Mouse (Mus musculus): ENCODE measurements around the gene Gm973.

Gm973 gene

DNA sequence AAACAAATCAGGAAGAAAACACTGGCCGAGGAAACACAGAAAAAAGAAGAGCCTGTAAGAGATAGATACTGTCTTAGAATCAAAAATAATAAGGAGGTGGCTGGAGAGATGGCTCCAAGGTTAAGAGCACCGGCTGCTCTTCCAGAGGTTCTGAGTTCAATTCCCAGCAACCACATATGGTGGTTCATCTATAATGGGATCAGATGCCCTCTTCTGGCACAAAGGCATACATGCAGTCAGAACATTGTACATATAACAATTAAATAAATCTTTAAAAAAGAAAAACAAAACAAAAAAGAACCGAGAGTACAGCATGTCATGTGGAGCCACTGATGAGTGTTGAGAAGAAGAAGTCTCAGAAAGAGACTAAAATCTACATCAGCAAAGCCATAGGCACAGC, 64.8 kb downstream of the Gm973 start:
- DNase-seq (ENCODE audit: low spot score in 2 of 2), result no peak

- peak; percentile 27 to 70 for DNase-seq (ENCODE audit: low spot score in 2 of 2)
These were observed 68.8 kb downstream of the Gm973 start for GRCm38 (mm10) chr1:59584656-59585410.

GRCm38 (mm10) chr1:59589271-59589670, 73.2 kb downstream of the Gm973 start:
- no peak for DNase-seq (ENCODE audit: low spot score in 2 of 2)

- no peak for DNase-seq (ENCODE audit: low spot score in 2 of 2)
These were observed 76.3 kb downstream of the Gm973 start for GRCm38 (mm10) chr1:59592359-59592758.

GRCm38 (mm10) chr1:59592876-59593275, 76.8 kb downstream of the Gm973 start:
- DNase-seq (ENCODE audit: low spot score in 2 of 2), result no peak

- DNase-seq (ENCODE audit: low spot score in 2 of 2), result no peak
These were observed 77.6 kb downstream of the Gm973 start for GRCm38 (mm10) chr1:59593622-59594035.

- no peak for DNase-seq (ENCODE audit: low spot score in 2 of 2)
These were observed 78.7 kb downstream of the Gm973 start for GRCm38 (mm10) chr1:59594586-59595266.

- DNase-seq (ENCODE audit: low spot score in 2 of 2), result no peak
These were observed 79.5 kb downstream of the Gm973 start for GRCm38 (mm10) chr1:59595609-59596008.

GRCm38 (mm10) chr1:59602531-59603416, 86.7 kb downstream of the Gm973 start:
- peak; percentile 31 to 35 for DNase-seq (ENCODE audit: low spot score in 2 of 2)

GRCm38 (mm10) chr1:59603417-59603712, 87.3 kb downstream of the Gm973 start:
- DNase-seq (ENCODE audit: low spot score in 2 of 2), result no peak

- DNase-seq (ENCODE audit: low spot score in 2 of 2), result no peak
These were observed 87.8 kb downstream of the Gm973 start for GRCm38 (mm10) chr1:59603893-59604292.

GRCm38 (mm10) chr1:59606479-59606878, 90.4 kb downstream of the Gm973 start:
- DNase-seq (ENCODE audit: low spot score in 2 of 2), result no peak

- no peak for DNase-seq (ENCODE audit: low spot score in 2 of 2)
These were observed 91.0 kb downstream of the Gm973 start for GRCm38 (mm10) chr1:59607071-59607470.

DNA sequence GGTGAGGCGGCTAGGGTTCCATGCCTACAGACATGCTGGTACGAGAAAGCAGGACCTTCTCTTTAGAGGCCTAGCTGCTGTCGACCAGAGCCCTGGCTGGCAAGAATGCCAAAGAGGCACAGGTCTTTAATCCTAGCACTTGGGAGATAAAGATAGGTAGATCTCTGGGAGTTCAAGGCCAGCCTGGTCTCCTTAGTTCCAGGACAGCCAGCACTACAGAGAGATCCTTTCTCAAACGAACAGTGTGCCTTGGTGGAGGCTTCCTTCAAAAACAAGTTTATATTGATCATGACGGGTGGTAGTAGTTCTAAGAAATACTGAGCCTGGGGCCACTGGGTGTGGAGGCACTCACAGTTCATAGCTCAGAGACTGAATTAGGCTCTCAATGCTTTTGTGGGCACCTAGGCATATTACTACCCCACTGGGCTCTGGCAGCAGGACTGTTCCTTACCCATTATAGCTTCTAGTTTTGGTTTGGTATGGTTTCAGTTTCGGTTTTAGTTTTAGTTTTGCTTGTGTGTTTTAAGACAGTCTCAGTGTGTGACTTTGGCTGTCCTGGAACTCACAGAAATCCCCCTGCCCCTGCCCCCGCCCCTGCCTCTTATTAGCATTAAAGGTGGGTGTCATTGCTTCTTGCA, 92.2 kb downstream of the Gm973 start:
- no peak for DNase-seq (ENCODE audit: low spot score in 2 of 2)

DNA sequence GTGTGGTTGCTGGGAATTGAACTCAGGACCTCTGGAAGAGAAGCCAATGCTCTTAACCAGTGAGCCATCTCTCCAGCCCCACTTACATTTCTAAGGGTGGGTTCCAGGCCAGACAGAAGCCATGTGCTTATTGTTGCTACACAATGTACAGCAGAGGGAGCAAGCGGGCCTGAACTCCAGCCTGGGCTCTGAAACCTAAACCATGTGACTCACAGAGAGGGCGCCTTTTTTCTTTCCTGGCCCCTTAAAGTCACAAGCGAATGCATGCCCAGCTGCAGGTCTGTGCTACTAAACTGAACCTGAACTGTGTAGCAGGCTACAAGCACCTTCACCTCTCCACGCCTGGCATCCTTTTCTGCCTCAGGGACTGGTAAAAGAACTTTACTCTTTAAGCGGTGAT, 92.9 kb downstream of the Gm973 start:
- peak; percentile 67 to 69 for DNase-seq (ENCODE audit: low spot score in 2 of 2)

DNA sequence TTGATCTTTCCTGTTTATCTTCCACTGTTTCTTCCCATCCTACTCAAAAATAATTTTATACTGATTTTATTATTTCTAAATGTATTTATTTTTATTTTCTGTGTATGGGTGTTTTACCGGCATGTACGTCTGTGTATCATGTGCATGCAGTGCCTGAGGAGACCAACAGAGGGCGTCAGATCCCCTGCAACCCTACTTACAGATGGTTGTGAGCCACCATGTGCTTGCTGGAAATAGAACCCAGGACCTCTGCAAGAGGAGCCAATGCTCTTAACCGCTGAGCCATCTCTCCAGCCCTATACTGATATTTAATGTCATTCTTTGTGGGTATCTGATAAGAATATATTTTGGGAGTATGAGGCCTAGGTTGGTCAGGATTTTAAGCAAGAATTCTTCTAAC, 93.4 kb downstream of the Gm973 start:
- DNase-seq (ENCODE audit: low spot score in 2 of 2), result no peak

DNA sequence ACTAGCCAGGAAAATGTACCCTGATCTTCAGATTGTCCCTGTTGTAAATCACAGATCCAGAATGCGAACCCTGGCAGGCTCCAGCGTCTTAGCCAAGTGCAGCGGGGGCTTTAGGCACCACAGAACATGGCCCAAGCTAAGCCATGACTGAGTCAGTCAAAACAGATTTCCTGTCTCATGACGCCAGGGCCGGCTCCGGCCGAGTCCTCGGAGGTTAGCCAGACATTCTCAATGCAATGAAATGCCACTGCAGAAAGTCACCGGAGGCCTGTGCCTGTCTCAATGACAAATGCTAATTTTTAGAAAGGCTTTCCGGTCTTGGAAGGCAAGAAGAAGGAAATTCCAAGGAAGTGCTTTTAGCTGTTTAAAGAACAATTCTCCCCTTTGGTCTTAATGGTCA, 93.8 kb downstream of the Gm973 start:
- no peak for DNase-seq (ENCODE audit: low spot score in 2 of 2)

GRCm38 (mm10) chr1:59610929-59611328, 94.9 kb downstream of the Gm973 start:
- no peak for DNase-seq (ENCODE audit: low spot score in 2 of 2)

- peak; percentile 48 to 79 for DNase-seq (ENCODE audit: low spot score in 2 of 2)
These were observed 97.7 kb downstream of the Gm973 start for GRCm38 (mm10) chr1:59613795-59614194.

- DNase-seq (ENCODE audit: low spot score in 2 of 2), result no peak
These were observed 99.0 kb downstream of the Gm973 start for GRCm38 (mm10) chr1:59615021-59615420.

DNA sequence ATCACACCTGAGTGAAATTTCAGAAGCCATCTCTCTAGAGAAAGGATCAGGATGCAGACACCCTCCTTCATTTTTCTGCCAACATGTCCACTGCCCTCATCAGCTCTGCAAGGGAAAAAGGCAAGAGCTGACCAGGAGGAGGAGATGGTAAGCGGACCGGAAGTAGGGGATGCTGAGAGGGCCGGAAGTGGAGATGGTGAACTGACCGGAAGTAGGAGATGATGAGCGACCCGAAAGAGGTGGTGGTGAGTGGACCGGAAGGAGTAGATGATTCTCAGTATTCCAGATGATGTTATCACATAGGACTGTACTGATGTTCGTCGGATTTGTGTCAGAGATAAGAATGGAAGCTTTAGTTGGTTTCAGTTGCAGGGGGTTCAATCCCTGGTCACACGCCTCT, 103.1 kb downstream of the Gm973 start:
- DNase-seq (ENCODE audit: low spot score in 2 of 2), result no peak
